Mouse (Mus musculus): ENCODE measurements at regions not wholly inside any gene's neighbourhood (a gene's known extent, or its start where the extent isn't known, plus 50 kb on each side); places are given as distances from the start of the nearest gene placed in this dataset.

DNA sequence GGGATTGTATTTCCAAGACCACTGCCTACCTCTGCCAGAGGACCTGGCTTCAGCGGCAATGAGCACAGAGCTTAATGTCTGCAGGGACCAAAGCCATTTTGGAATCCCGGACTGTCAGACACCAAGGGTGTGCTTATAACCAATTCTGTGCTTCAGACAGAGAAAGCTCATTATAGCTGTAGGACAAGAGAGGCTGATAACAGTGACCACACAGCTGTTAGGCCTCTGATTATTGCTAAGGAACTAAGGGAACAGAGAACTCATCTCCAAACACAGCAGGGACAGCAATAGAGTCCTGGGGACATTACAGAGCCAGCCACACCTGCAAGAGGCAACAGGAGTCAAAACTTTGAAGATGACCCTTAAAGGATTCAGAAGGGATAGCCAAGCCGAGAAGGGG, 76.0 kb downstream of the Pja1 start:
- TF ChIP-seq EP300 (IDR thresholded peaks at IDR 0.05; ENCODE audit: insufficient read depth, low read depth, low read length) (no peak), POLR2A (IDR thresholded peaks at IDR 0.05; ENCODE audit: insufficient read depth, low read length) (no peak), CTCF (IDR thresholded peaks at IDR 0.05; ENCODE audit: low read depth, low read length) (no peak)
